Mouse (Mus musculus): ENCODE results near the gene Wwc1.

Gene Wwc1

GRCm38 (mm10) chr11:35980411-35980917 lies at the start of gene Wwc1:
Gene Wwc1 (minus strand): TSS chr11:35980527.
- peak; percentile 42 for DNase-seq

- no peak for DNase-seq
Measured at GRCm38 (mm10) chr11:36020009-36020408, 39.7 kb upstream of the Wwc1 start.

GRCm38 (mm10) chr11:36013179-36013578 lies 32.9 kb upstream of the Wwc1 start:
- no peak for DNase-seq

- DNase-seq, result no peak
Measured at GRCm38 (mm10) chr11:36009281-36010208, 29.2 kb upstream of the Wwc1 start.

GRCm38 (mm10) chr11:36002900-36003299 lies 22.6 kb upstream of the Wwc1 start:
- DNase-seq, result no peak

GRCm38 (mm10) chr11:36001282-36001970 lies 21.1 kb upstream of the Wwc1 start:
- DNase-seq, result peak; percentile 84

- DNase-seq, result no peak
Measured at GRCm38 (mm10) chr11:36000585-36001281, 20.4 kb upstream of the Wwc1 start.

- no peak for DNase-seq
Measured at GRCm38 (mm10) chr11:36000038-36000437, 19.7 kb upstream of the Wwc1 start.

GRCm38 (mm10) chr11:35998048-35998447 lies 17.7 kb upstream of the Wwc1 start:
- no peak for DNase-seq

GRCm38 (mm10) chr11:35995310-35995709 lies 15.0 kb upstream of the Wwc1 start:
- DNase-seq, result no peak

- DNase-seq, result no peak
Measured at GRCm38 (mm10) chr11:35991846-35992245, 11.5 kb upstream of the Wwc1 start.

GRCm38 (mm10) chr11:35989967-35990366 lies 9.6 kb upstream of the Wwc1 start:
- DNase-seq, result no peak

- peak; percentile 62 for DNase-seq
Measured at GRCm38 (mm10) chr11:35985841-35986393, 5.6 kb upstream of the Wwc1 start.

GRCm38 (mm10) chr11:35982734-35983133 lies 2.4 kb upstream of the Wwc1 start:
- DNase-seq, result peak; percentile 75

GRCm38 (mm10) chr11:35979733-35980410 lies 455 bp downstream of the Wwc1 start:
- DNase-seq, result peak; percentile 30

GRCm38 (mm10) chr11:35979266-35979732 lies 1.0 kb downstream of the Wwc1 start:
- DNase-seq, result no peak

- no peak for DNase-seq
Measured at GRCm38 (mm10) chr11:35977796-35978195, 2.5 kb downstream of the Wwc1 start.

GRCm38 (mm10) chr11:35977096-35977495 lies 3.2 kb downstream of the Wwc1 start:
- DNase-seq, result no peak

GRCm38 (mm10) chr11:35976482-35976881 lies 3.8 kb downstream of the Wwc1 start:
- DNase-seq, result peak; percentile 49

- DNase-seq, result no peak
Measured at GRCm38 (mm10) chr11:35974632-35975450, 5.5 kb downstream of the Wwc1 start.

GRCm38 (mm10) chr11:35973135-35973534 lies 7.2 kb downstream of the Wwc1 start:
- no peak for DNase-seq
